Mouse (Mus musculus) kidney, postnatal 0 days (tissue): ENCODE measurements at regions not wholly inside any gene's neighbourhood (a gene's known extent, or its start where the extent isn't known, plus 50 kb on each side); places are given as distances from the start of the nearest gene placed in this dataset.
A peak's percentile ranks its signal among the peaks of the same experiment; 100 is the strongest.

Experiments
- ATAC-seq: fragments of 200-750 bp; cut with Nextera tagmentation; replicated peaks from 2 replicates; pipeline ENCODE4 v1.8.0; 2017; ENCODE audit warnings: low read depth, moderate number of reproducible peaks, moderate TSS enrichment, moderate library complexity; ENCODE audit not compliant: low FRiP score
- DNase-seq: peaks from one replicate; pipeline ENCODE4 v3.0.0-alpha.2; 2016; ENCODE audit warnings: low spot score
- H3K27ac ChIP-seq: fragments of 300-500 bp; sonication (generic); 2 replicates; pipeline ENCODE4 v1.5.1; 2014; ENCODE audit warnings: mild to moderate bottlenecking
- H3K27me3 ChIP-seq: fragments of 300-500 bp; sonication (generic); 2 replicates; pipeline ENCODE4 v1.6.1; 2014; ENCODE audit warnings: low read length, mixed read lengths; ENCODE audit not compliant: insufficient read depth
- H3K36me3 ChIP-seq: fragments of 300-500 bp; sonication (generic); 2 replicates; pipeline ENCODE4 v1.6.1; 2014; ENCODE audit warnings: low read length, mixed read lengths; ENCODE audit not compliant: insufficient read depth
- H3K4me1 ChIP-seq: fragments of 300-500 bp; sonication (generic); replicated peaks from 2 replicates; pipeline ENCODE4 v1.6.1; 2014; ENCODE audit warnings: antibody characterized with exemption, low read length, mixed read lengths; ENCODE audit not compliant: insufficient read depth
- H3K4me2 ChIP-seq: fragments of 300-500 bp; sonication (generic); 2 replicates; pipeline ENCODE4 v1.6.1; 2014; ENCODE audit warnings: mild to moderate bottlenecking, low read length, moderate library complexity, mixed read lengths
- H3K4me3 ChIP-seq: fragments of 300-500 bp; sonication (generic); replicated peaks from 2 replicates; pipeline ENCODE4 v1.5.1; 2014; ENCODE audit warnings: low read depth, low read length
- H3K9ac ChIP-seq: fragments of 300-500 bp; sonication (generic); 2 replicates; pipeline ENCODE4 v1.6.1; 2014; ENCODE audit warnings: low read depth, low read length
- H3K9me3 ChIP-seq: fragments of 300-500 bp; sonication (generic); replicated peaks from 2 replicates; pipeline ENCODE4 v1.6.1; 2016; ENCODE audit warnings: low read length, inconsistent platforms, mixed read lengths
- CTCF ChIP-seq: IDR thresholded peaks from 2 replicates; pipeline ENCODE4 v1.5.1; 2016; ENCODE audit warnings: antibody characterized with exemption, low read depth, mild to moderate bottlenecking, moderate library complexity
- WGBS: fragments of 180-500 bp; shearing (Covaris S2); extraction: QIAGEN DNeasy Blood & Tissue Kit; methylation state at CpG from one replicate; pipeline ENCODE4 v1.1.7; 2014; 5-methylcytosine and 5-hydroxymethylcytosine counted together

DNA sequence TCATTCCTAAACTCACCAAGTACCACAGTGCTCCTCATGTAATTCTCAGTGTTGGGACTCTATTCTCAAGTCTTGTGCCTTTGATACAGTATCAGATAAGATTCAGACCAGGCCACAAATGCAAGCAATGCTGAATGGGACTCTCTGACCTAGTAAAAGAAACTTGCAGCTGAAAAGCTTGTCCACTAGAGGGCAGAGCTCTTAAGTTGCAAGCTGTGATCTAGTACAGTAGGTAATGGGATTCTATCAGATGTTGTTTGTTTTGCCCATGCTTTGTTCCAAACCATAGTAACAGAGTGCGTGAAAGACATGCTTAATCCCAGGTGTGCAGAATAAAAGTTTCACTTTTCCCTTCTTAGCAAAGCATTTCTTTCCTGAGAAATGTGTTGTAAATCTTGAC is 383.2 kb upstream of the Chrm2 start:
- Histone ChIP-seq H3K4me2 (no peak overlapping the region), H3K27me3 (no peaks in the 10 kb centered on the region), H3K4me1 (no peaks in the 10 kb centered on the region), H3K4me3 (no peak overlapping the region), H3K27ac (no peak overlapping the region), H3K9ac (no peak overlapping the region), H3K9me3 (no peaks in the 10 kb centered on the region), H3K36me3 (no peaks in the 10 kb centered on the region)
- WGBS: 54% methylated on average over 1 of the region's 1 CpGs
- peak; percentile 59; the same call in 1 of the 2 replicates for ATAC-seq
- TF ChIP-seq CTCF: peak; percentile 78
- peak; percentile 69 for DNase-seq

- DNase-seq: no peak
- no peaks in the 10 kb centered on the region for H3K27me3 ChIP-seq
- no peak for ATAC-seq
- no peaks in the 10 kb centered on the region for H3K9me3 ChIP-seq
- H3K4me1 ChIP-seq: no peaks in the 10 kb centered on the region
- no peak overlapping the region for H3K27ac ChIP-seq
- no peak overlapping the region for H3K9ac ChIP-seq
- H3K4me2 ChIP-seq: no peak overlapping the region
- TF ChIP-seq CTCF: no peak
- no peak overlapping the region for H3K4me3 ChIP-seq
- WGBS: 63% methylated on average over 3 of the region's 3 CpGs
- H3K36me3 ChIP-seq: no peaks in the 10 kb centered on the region
Observed at GRCm38 (mm10) chr6:36002090-36002489, 385.8 kb upstream of the Chrm2 start.

- no peaks in the 10 kb centered on the region for H3K4me1 ChIP-seq
- no peaks in the 10 kb centered on the region for H3K9me3 ChIP-seq
- no peak overlapping the region for H3K27ac ChIP-seq
- WGBS: 61% methylated on average over 3 of the region's 3 CpGs
- no peaks in the 10 kb centered on the region for H3K27me3 ChIP-seq
- H3K36me3 ChIP-seq: no peaks in the 10 kb centered on the region
- no peak for DNase-seq
- H3K9ac ChIP-seq: no peak overlapping the region
- H3K4me3 ChIP-seq: no peak overlapping the region
- H3K4me2 ChIP-seq: no peak overlapping the region
- no peak for TF ChIP-seq CTCF
- ATAC-seq: no peak
Observed at GRCm38 (mm10) chr6:35988891-35989290, 399.0 kb upstream of the Chrm2 start.

- Histone ChIP-seq H3K27ac (no peak overlapping the region), H3K4me1 (no peaks in the 10 kb centered on the region), H3K9me3 (no peaks in the 10 kb centered on the region), H3K36me3 (no peaks in the 10 kb centered on the region), H3K4me2 (no peak overlapping the region), H3K27me3 (no peaks in the 10 kb centered on the region), H3K9ac (no peak overlapping the region), H3K4me3 (no peak overlapping the region)
- DNase-seq (no peak), ATAC-seq (no peak)
- WGBS: 97% methylated on average over 1 of the region's 1 CpGs
- no peak for TF ChIP-seq CTCF
Observed at GRCm38 (mm10) chr6:35940071-35940470, 400.4 kb upstream of the Mtpn start.

DNA sequence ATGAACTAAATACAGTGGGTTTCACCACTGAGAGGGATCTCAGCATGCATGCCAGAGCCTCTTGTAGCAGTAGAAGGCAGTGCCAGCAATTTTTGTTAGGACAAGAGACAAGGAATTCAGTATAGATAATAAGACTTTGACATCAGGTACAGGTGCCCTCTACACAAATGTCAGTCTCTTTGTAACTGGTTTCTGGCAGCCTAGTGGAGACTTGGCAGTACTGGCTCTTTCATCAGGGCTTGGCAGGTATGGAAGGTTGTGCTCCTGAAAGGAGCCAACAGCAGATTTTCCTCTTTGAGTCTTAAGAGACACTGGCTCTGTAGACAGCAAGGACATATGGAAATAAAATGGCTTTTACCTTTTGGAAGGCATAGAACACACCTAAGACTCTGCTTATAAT is 384.5 kb upstream of the Mtpn start:
- Histone ChIP-seq H3K4me1 (no peaks in the 10 kb centered on the region), H3K9me3 (no peaks in the 10 kb centered on the region), H3K4me2 (no peak overlapping the region), H3K27ac (no peak overlapping the region), H3K4me3 (no peak overlapping the region), H3K27me3 (no peaks in the 10 kb centered on the region), H3K9ac (no peak overlapping the region), H3K36me3 (no peaks in the 10 kb centered on the region)
- DNase-seq (no peak), ATAC-seq (no peak)
- no peak for TF ChIP-seq CTCF

DNA sequence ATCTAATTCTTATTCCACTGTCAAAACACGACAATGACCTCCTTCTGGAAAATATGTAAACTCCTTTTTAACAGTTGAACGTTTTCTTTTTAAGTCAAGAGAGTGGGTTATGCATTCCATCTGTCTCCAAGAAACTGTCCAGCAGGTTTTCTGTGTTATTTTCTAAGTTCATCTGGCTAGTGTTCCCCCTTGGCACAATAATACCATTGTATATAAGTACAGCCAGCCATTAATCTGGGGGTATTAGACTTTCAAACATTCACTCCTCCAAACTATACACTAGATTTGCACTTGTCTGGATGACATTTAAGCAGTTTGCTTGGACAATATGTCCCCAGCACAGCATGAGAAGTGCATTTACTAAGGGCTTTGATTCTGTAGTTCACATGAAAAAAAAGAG is 358.3 kb upstream of the Mtpn start:
- H3K4me2 ChIP-seq: no peak overlapping the region
- ATAC-seq: no peak
- H3K9me3 ChIP-seq: no peaks in the 10 kb centered on the region
- WGBS: 51% methylated on average over 2 of the region's 2 CpGs
- no peaks in the 10 kb centered on the region for H3K36me3 ChIP-seq
- no peaks in the 10 kb centered on the region for H3K4me1 ChIP-seq
- no peaks in the 10 kb centered on the region for H3K27me3 ChIP-seq
- no peak for TF ChIP-seq CTCF
- no peak for DNase-seq
- H3K9ac ChIP-seq: no peak overlapping the region
- H3K4me3 ChIP-seq: no peak overlapping the region
- H3K27ac ChIP-seq: no peak overlapping the region

GRCm38 (mm10) chr6:35895692-35896091 is 356.0 kb upstream of the Mtpn start:
- no peak overlapping the region for H3K9ac ChIP-seq
- 85% methylated on average over 2 of the region's 2 CpGs for WGBS
- no peaks in the 10 kb centered on the region for H3K36me3 ChIP-seq
- no peak overlapping the region for H3K27ac ChIP-seq
- H3K4me2 ChIP-seq: no peak overlapping the region
- no peak overlapping the region for H3K4me3 ChIP-seq
- no peak for TF ChIP-seq CTCF
- H3K27me3 ChIP-seq: no peaks in the 10 kb centered on the region
- no peaks in the 10 kb centered on the region for H3K9me3 ChIP-seq
- ATAC-seq (no peak), DNase-seq (no peak)
- H3K4me1 ChIP-seq: no peaks in the 10 kb centered on the region
